Mouse (Mus musculus) brain, embryonic 14.5 days (tissue): Measurements from ENCODE around the gene Ddx1. TPM values are rescaled to one million over a fixed set of nuclear protein-coding genes. Genes with fewer than 3 reads are reported as not detected.
A peak's percentile ranks its signal among the peaks of the same experiment; 100 is the strongest.

Source experiments
- DNase-seq: peaks from one replicate; pipeline ENCODE4 v3.0.0-alpha.2; 2011; ENCODE audit warnings: low read depth
- CTCF ChIP-seq: fragments of 200-500 bp; IDR thresholded peaks from 2 replicates; pipeline ENCODE4 v1.5.1; 2012; ENCODE audit warnings: inconsistent platforms, mild to moderate bottlenecking, moderate library complexity, borderline replicate concordance; ENCODE audit not compliant: insufficient read depth, insufficient read length; ENCODE audit errors: extremely low read depth
- POLR2A ChIP-seq: fragments of 200-500 bp; IDR thresholded peaks from 2 replicates; pipeline ENCODE4 v1.6.1; 2012; ENCODE audit warnings: mild to moderate bottlenecking, inconsistent platforms, borderline replicate concordance; ENCODE audit not compliant: poor library complexity, insufficient read depth, insufficient read length, severe bottlenecking; ENCODE audit errors: extremely low read depth
- polyA plus RNA-seq: library from polyadenylated mRNA; depleted of rRNA; stranded (reverse); fragments of >200 nt; gene quantifications from 2 replicates; pipeline ENCODE4 v1.2.3, GENCODE M21; 2012; rRNA removed

The Ddx1 gene
- polyA plus RNA-seq, 1 experiment, result 61.9 TPM

- no peak for TF ChIP-seq CTCF
- TF ChIP-seq POLR2A, result no peak
- peak; percentile 51 for DNase-seq
These were observed 72.1 kb downstream of the Ddx1 start for GRCm38 (mm10) chr12:13176927-13177326.

GRCm38 (mm10) chr12:13176136-13176535, 72.9 kb downstream of the Ddx1 start:
- DNase-seq, result no peak
- TF ChIP-seq CTCF (no peak), POLR2A (no peak)

GRCm38 (mm10) chr12:13174022-13174421, 75.0 kb downstream of the Ddx1 start:
- TF ChIP-seq CTCF, result no peak
- TF ChIP-seq POLR2A, result no peak
- DNase-seq, result no peak

DNA sequence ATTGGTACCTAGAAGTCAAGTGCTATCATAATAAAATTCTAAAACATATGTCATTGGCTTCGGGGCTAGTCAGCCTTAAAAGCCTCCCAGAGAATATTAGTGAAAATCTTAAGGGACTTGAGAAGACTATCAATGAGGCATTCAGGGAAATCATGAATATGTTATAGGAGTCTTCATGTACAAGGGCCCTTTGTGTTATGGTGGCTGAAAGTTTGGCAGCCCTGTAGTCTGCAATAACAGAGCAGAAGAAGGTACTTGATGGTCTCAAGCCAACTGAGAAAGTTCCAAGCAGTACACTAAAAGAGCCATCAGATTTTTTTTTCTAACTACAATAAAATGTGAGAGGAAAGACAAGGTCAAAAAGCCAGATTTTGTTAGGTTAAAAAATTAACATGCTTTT, 80.9 kb downstream of the Ddx1 start:
- TF ChIP-seq CTCF, result no peak
- peak; percentile 43 for DNase-seq

GRCm38 (mm10) chr12:13167116-13167515, 81.9 kb downstream of the Ddx1 start:
- DNase-seq, result no peak

More at GRCm38 (mm10) chr12:13167116-13167515, 81.9 kb downstream of the Ddx1 start:
- TF ChIP-seq POLR2A, result no peak
- no peak for TF ChIP-seq CTCF

Other genes with a start within 250 kb of the Ddx1 start
- 21.4 and 26.0 TPM in 2 replicates for gene Nbas, start 19.9 kb upstream of the Ddx1 start, polyA plus RNA-seq